Mouse (Mus musculus) spleen, postnatal 0 days (tissue): ENCODE data around the gene Gm3629. TPM values are rescaled to one million over a fixed set of nuclear protein-coding genes. Genes with fewer than 3 reads are reported as not detected.

Source experiments
- polyA plus RNA-seq: library from polyadenylated mRNA; unstranded; fragments of >200 nt; fragmentation: Nextera tagmentation; extraction: Ambion mirVana; gene quantifications from 2 replicates; pipeline ENCODE4 v1.2.1, GENCODE M21; 2015

The Gm3629 gene
- polyA plus RNA-seq = 0.10 and 0.15 TPM in 2 replicates

DNA sequence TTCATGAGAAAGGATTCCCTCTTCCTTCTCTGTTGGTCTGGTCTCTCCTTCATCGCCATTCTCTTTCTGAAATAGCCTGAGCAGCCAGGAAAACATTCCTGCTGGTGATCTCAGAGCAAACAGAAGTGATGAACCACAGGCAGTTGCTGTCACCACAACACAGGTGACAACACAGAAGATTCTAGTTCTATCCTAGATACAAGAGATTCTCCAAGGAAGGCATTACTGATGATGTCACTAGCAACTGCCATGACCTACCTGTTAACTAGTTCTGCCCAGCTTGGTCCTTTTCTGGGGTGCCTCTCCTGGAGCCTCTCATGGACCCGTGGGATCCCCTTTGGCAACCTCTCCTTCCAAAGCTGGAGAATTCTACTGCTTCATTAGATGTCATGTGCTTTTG lies at the start of gene Gm3629:
Gm3629 (minus strand) TSS at position 101 of the 400 bp plus-strand sequence.

DNA sequence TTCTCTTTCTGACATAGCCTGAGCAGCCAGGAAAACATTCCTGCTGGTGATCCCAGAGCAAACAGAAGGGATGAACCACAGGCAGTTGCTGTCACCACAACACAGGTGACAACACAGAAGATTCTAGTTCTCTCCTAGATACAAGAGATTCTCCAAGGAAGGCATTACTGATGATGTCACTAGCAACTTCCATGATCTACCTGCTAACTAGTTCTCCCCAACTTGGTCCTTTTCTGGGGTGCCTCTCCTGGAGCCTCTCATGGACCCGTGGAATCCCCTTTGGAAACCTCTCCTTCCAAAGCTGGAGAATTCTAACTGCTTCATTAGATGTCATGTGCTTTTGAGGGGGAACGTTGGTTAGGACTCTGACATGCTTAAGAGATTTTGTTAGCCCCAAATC lies 31.9 kb upstream of the Gm3629 start, which contains the start of gene Gm3460:
Gm3460 (minus strand) TSS at position 101 of the 400 bp plus-strand sequence.

DNA sequence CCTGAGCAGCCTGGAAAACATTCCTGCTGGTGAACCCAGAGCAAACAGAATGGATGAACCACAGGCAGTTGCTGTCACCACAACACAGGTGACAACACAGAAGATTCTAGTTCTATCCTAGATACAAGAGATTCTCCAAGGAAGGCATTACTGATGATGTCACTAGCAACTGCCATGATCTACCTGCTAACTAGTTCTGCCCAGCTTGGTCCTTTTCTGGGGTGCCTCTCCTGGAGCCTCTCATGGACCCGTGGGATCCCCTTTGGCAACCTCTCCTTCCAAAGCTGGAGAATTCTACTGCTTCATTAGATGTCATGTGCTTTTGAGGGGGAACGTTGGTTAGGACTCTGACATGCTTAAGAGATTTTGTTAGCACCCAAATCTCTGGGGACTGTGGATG lies 53.2 kb downstream of the Gm3629 start, which contains the start of gene Gm8356:
Gm8356 (minus strand) TSS at position 101 of the 400 bp plus-strand sequence.

Other genes with a start within 250 kb of the Gm3629 start
- gene Gm3618, start 246.9 kb downstream of the Gm3629 start, polyA plus RNA-seq = not detected in 2 replicates
- gene Gm16440, start 200.3 kb downstream of the Gm3629 start, polyA plus RNA-seq = not detected in 2 replicates
- not detected in 2 replicates for gene Gm3591, start 178.1 kb downstream of the Gm3629 start, polyA plus RNA-seq
- gene Gm3594, start 146.0 kb downstream of the Gm3629 start, polyA plus RNA-seq = not detected in 2 replicates
- gene Gm8356, start 53.3 kb downstream of the Gm3629 start, polyA plus RNA-seq = not detected in 2 replicates
- gene Gm3460, start 31.8 kb upstream of the Gm3629 start, polyA plus RNA-seq = not detected in 2 replicates
- gene Gm10251, start 93.6 kb upstream of the Gm3629 start, polyA plus RNA-seq = not detected in 2 replicates
- gene Gm8050, start 129.6 kb upstream of the Gm3629 start, polyA plus RNA-seq = not detected in 2 replicates
- gene Gm3636, start 151.7 kb upstream of the Gm3629 start, polyA plus RNA-seq = 0.72 and 1.1 TPM in 2 replicates
- not detected in 2 replicates for gene Gm8362, start 183.8 kb upstream of the Gm3629 start, polyA plus RNA-seq
- gene Gm3642, start 249.7 kb upstream of the Gm3629 start, polyA plus RNA-seq = not detected in 2 replicates